20 mouse cellular contexts compared by ENCODE assay signal in genomic region chr7:19354991-19355390, GRCm38 (mm10). TPM values are rescaled to one million over a fixed set of nuclear protein-coding genes. Genes with fewer than 3 reads are reported as not detected.
DNase-seq lines count a peak whose midpoint lies in the region; ATAC-seq and TF ChIP-seq lines count a peak whose summit lies in the region.
"Had no signal": no experiment of that assay in that cellular context is flagged by ENCODE, and none has a peak within 500 bp of the region (broad histone marks: within the 10 kb centered on the region; RNA-seq: fewer than 3 reads in every experiment).

No protein-coding gene starts in this region.

- no peaks in the 10 kb centered on the region for H3K27me3 ChIP-seq in heart, embryonic 10.5 days (ENCODE audit: insufficient read depth, poor library complexity, severe bottlenecking)
- H3K27me3 ChIP-seq in heart, embryonic 15.5 days = no peaks in the 10 kb centered on the region
- H3K27me3 ChIP-seq in heart, adult 2 months (ENCODE audit: control insufficient read depth, insufficient read depth, low read length) = no peaks in the 10 kb centered on the region
- no peaks in the 10 kb centered on the region for H3K27me3 ChIP-seq in hindbrain, embryonic 13.5 days
- no peaks in the 10 kb centered on the region for H3K27me3 ChIP-seq in hindbrain, embryonic 16.5 days (replicated peaks; ENCODE audit: control insufficient read depth, insufficient read depth, low read length)
- H3K27me3 ChIP-seq: Patski had no signal

- peak; percentile 92 for DNase-seq in heart, adult 11 months
- no peak for DNase-seq in heart, embryonic 10.5 days (ENCODE audit: low spot score)
- no peak for DNase-seq in heart, adult 2 months
- DNase-seq: adrenal gland, adult 2 months; adrenal gland, adult 8-10 months; adrenal gland, postnatal 10 days; adrenal gland, postnatal 14 days; adrenal gland, postnatal 25 days; adrenal gland, postnatal 36 days; B cell, adult 2 months; cerebellum, adult 11 months; cerebellum, adult 11-12 months; cerebellum, adult 18-20 months had no signal

- H3K27ac ChIP-seq in heart, embryonic 10.5 days = no peak overlapping the region
- H3K27ac ChIP-seq in heart, embryonic 15.5 days = no peak overlapping the region
- no peak overlapping the region for H3K27ac ChIP-seq in heart, adult 2 months
- H3K27ac ChIP-seq in hindbrain, embryonic 13.5 days = no peak overlapping the region
- H3K27ac ChIP-seq in hindbrain, embryonic 16.5 days (ENCODE audit: low read depth, low read length) = no peak overlapping the region

- H3K4me1 ChIP-seq in heart, embryonic 10.5 days = peaks cover 18% of the 10 kb centered on the region
- H3K4me1 ChIP-seq in heart, embryonic 15.5 days (replicated peaks) = peaks cover 8% of the 10 kb centered on the region
- peaks cover 1% of the 10 kb centered on the region; the same call in 1 of the 2 replicates for H3K4me1 ChIP-seq in heart, adult 2 months (ENCODE audit: control insufficient read depth, insufficient read depth, low read length)
- H3K4me1 ChIP-seq in hindbrain, embryonic 13.5 days (replicated peaks) = peaks cover 16% of the 10 kb centered on the region
- H3K4me1 ChIP-seq in hindbrain, embryonic 16.5 days (ENCODE audit: control insufficient read depth, insufficient read depth, low read depth, low read length) = peaks cover 9% of the 10 kb centered on the region

- no peak for TF ChIP-seq EP300 in heart, adult 2 months (IDR thresholded peaks at IDR 0.05; ENCODE audit: insufficient read depth, low read depth, low read length)

- intact Hi-C loops in heart, adult 2 months (cut with DNase I) = no loop called here

- no peak for ATAC-seq in heart, embryonic 15.5 days (replicated peaks; ENCODE audit: insufficient number of reproducible peaks, insufficient read depth, low FRiP score, low read depth)
- ATAC-seq in hindbrain, embryonic 13.5 days (ENCODE audit: low FRiP score) = no peak
- no peak for ATAC-seq in hindbrain, embryonic 16.5 days
- ATAC-seq: activated CD4-positive, CD25-positive, alpha-beta regulatory T cell, adult 4 months; CD4-positive, CD25-positive, alpha-beta regulatory T cell, adult 4 months; Patski had no signal

- WGBS in heart, embryonic 10.5 days = 86% methylated on average over 5 of the region's 5 CpGs
- WGBS in heart, embryonic 15.5 days = 83% methylated on average over 5 of the region's 5 CpGs
- 88% methylated on average over 5 of the region's 5 CpGs for WGBS in heart, adult 2 months
- WGBS in hindbrain, embryonic 13.5 days = 96% methylated on average over 5 of the region's 5 CpGs
- 82% methylated on average over 5 of the region's 5 CpGs for WGBS in hindbrain, embryonic 16.5 days

- H3K9me3 ChIP-seq in heart, embryonic 10.5 days = no peaks in the 10 kb centered on the region
- H3K9me3 ChIP-seq in heart, embryonic 15.5 days (replicated peaks) = no peaks in the 10 kb centered on the region
- no peaks in the 10 kb centered on the region for H3K9me3 ChIP-seq in hindbrain, embryonic 13.5 days
- H3K9me3 ChIP-seq in hindbrain, embryonic 16.5 days (ENCODE audit: control insufficient read depth, low read length) = no peaks in the 10 kb centered on the region
- H3K9me3 ChIP-seq: G1E had no signal

- no peak overlapping the region for H3K4me3 ChIP-seq in heart, embryonic 10.5 days
- H3K4me3 ChIP-seq in heart, embryonic 15.5 days = no peak overlapping the region
- H3K4me3 ChIP-seq in heart, adult 2 months = no peak overlapping the region
- no peak overlapping the region for H3K4me3 ChIP-seq in hindbrain, embryonic 13.5 days
- no peak overlapping the region for H3K4me3 ChIP-seq in hindbrain, embryonic 16.5 days (ENCODE audit: low read length)

- no peak for TF ChIP-seq CTCF in heart, adult 2 months (IDR thresholded peaks at IDR 0.05)

- no peak for TF ChIP-seq POLR2A in heart, adult 2 months (IDR thresholded peaks at IDR 0.05; ENCODE audit: insufficient read depth, low read depth, low read length)

- H3K79me2 ChIP-seq in heart, adult 2 months (replicated peaks; ENCODE audit: control insufficient read depth, insufficient read depth, low read length) = no peaks in the 10 kb centered on the region

- H3K9ac ChIP-seq in heart, embryonic 15.5 days = 0 out of 2 replicates have a peak overlapping the region, but pooled peaks have one; percentile 13
- H3K9ac ChIP-seq in heart, adult 2 months (ENCODE audit: low read depth, low read length) = no peak overlapping the region
- 0 out of 2 replicates have a peak overlapping the region, but pooled peaks have one; percentile 35 for H3K9ac ChIP-seq in hindbrain, embryonic 13.5 days
- no peak overlapping the region for H3K9ac ChIP-seq in hindbrain, embryonic 16.5 days (ENCODE audit: low read depth, low read length)

- peaks cover 74% of the 10 kb centered on the region for H3K36me3 ChIP-seq in heart, embryonic 10.5 days
- peaks cover 51% of the 10 kb centered on the region for H3K36me3 ChIP-seq in heart, embryonic 15.5 days
- no peaks in the 10 kb centered on the region for H3K36me3 ChIP-seq in heart, adult 2 months (ENCODE audit: control insufficient read depth, insufficient read depth, low read length)
- H3K36me3 ChIP-seq in hindbrain, embryonic 13.5 days = peaks cover 69% of the 10 kb centered on the region
- peaks cover 28% of the 10 kb centered on the region for H3K36me3 ChIP-seq in hindbrain, embryonic 16.5 days (ENCODE audit: control insufficient read depth, insufficient read depth, low read length)

- no peak overlapping the region for H3K4me2 ChIP-seq in heart, embryonic 15.5 days
- no peak overlapping the region for H3K4me2 ChIP-seq in hindbrain, embryonic 13.5 days
- no peak overlapping the region for H3K4me2 ChIP-seq in hindbrain, embryonic 16.5 days (ENCODE audit: low read length)

RNA-seq across cellular contexts. Expression of gene Cd3eap, which starts 4.3 kb away (rescaled TPM):
- polyA plus RNA-seq in heart, embryonic 10.5 days (2016; fragmentation: Nextera tagmentation; extraction: Ambion mirVana) = 23.2 and 27.8 TPM in 2 replicates
- polyA plus RNA-seq in heart, embryonic 15.5 days (2015; fragmentation: Nextera tagmentation; extraction: Ambion mirVana) = 13.6 and 15.5 TPM in 2 replicates
- total RNA-seq in heart, adult 2 months (2021) = 1 to 10 TPM; 9.3 to 9.7 TPM
- 4.4 and 4.7 TPM in 2 replicates for polyA plus RNA-seq in heart, adult 2 months (2012; rRNA removed)
- 20.9 and 22.1 TPM in 2 replicates for polyA plus RNA-seq in hindbrain, embryonic 13.5 days (2015; fragmentation: Nextera tagmentation; extraction: Ambion mirVana)
- 23.1 and 23.6 TPM in 2 replicates for polyA plus RNA-seq in hindbrain, embryonic 16.5 days (2015; fragmentation: Nextera tagmentation; extraction: Ambion mirVana)

RNA-seq across cellular contexts. Expression of gene Ppp1r13l, which starts 4.6 kb away (rescaled TPM):
- polyA plus RNA-seq in heart, embryonic 10.5 days (2016; fragmentation: Nextera tagmentation; extraction: Ambion mirVana) = 12.0 and 16.2 TPM in 2 replicates
- 13.5 and 14.4 TPM in 2 replicates for polyA plus RNA-seq in heart, embryonic 15.5 days (2015; fragmentation: Nextera tagmentation; extraction: Ambion mirVana)
- total RNA-seq in heart, adult 2 months (2021) = 10 to 100 TPM; 43.9 to 45.1 TPM
- 23.5 and 30.1 TPM in 2 replicates for polyA plus RNA-seq in heart, adult 2 months (2012; rRNA removed)
- 1.4 and 2.2 TPM in 2 replicates for polyA plus RNA-seq in hindbrain, embryonic 13.5 days (2015; fragmentation: Nextera tagmentation; extraction: Ambion mirVana)
- polyA plus RNA-seq in hindbrain, embryonic 16.5 days (2015; fragmentation: Nextera tagmentation; extraction: Ambion mirVana) = 1.5 and 1.9 TPM in 2 replicates
- polyA plus RNA-seq: CD4-positive, CD25-positive, alpha-beta regulatory T cell, adult 4 months had no signal

RNA-seq across cellular contexts. Expression of gene Ercc1, which starts 10.4 kb away (rescaled TPM):
- polyA plus RNA-seq in heart, embryonic 10.5 days (2016; fragmentation: Nextera tagmentation; extraction: Ambion mirVana) = 74.0 and 84.2 TPM in 2 replicates
- polyA plus RNA-seq in heart, embryonic 15.5 days (2015; fragmentation: Nextera tagmentation; extraction: Ambion mirVana) = 59.8 and 60.3 TPM in 2 replicates
- total RNA-seq in heart, adult 2 months (2021) = 10 to 100 TPM; 46.8 to 48.6 TPM
- polyA plus RNA-seq in heart, adult 2 months (2012; rRNA removed) = 47.1 and 49.1 TPM in 2 replicates
- 84.9 and 96.6 TPM in 2 replicates for polyA plus RNA-seq in hindbrain, embryonic 13.5 days (2015; fragmentation: Nextera tagmentation; extraction: Ambion mirVana)
- 80.6 and 87.2 TPM in 2 replicates for polyA plus RNA-seq in hindbrain, embryonic 16.5 days (2015; fragmentation: Nextera tagmentation; extraction: Ambion mirVana)

RNA-seq across cellular contexts. Expression of gene Ercc2, which starts 26.8 kb away (rescaled TPM):
- polyA plus RNA-seq in heart, embryonic 10.5 days (2016; fragmentation: Nextera tagmentation; extraction: Ambion mirVana) = 19.2 and 19.3 TPM in 2 replicates
- polyA plus RNA-seq in heart, embryonic 15.5 days (2015; fragmentation: Nextera tagmentation; extraction: Ambion mirVana) = 8.9 and 11.3 TPM in 2 replicates
- total RNA-seq in heart, adult 2 months (2021) = 10 to 100 TPM; 10.9 to 11.6 TPM
- polyA plus RNA-seq in heart, adult 2 months (2012; rRNA removed) = 22.6 and 24.8 TPM in 2 replicates
- polyA plus RNA-seq in hindbrain, embryonic 13.5 days (2015; fragmentation: Nextera tagmentation; extraction: Ambion mirVana) = 20.9 and 28.4 TPM in 2 replicates
- polyA plus RNA-seq in hindbrain, embryonic 16.5 days (2015; fragmentation: Nextera tagmentation; extraction: Ambion mirVana) = 22.6 and 25.1 TPM in 2 replicates

RNA-seq across cellular contexts. Expression of gene Fosb, which starts 45.1 kb away (rescaled TPM):
- polyA plus RNA-seq in heart, embryonic 10.5 days (2016; fragmentation: Nextera tagmentation; extraction: Ambion mirVana) = 0.24 and 0.27 TPM in 2 replicates
- 0.20 and 0.47 TPM in 2 replicates for polyA plus RNA-seq in heart, embryonic 15.5 days (2015; fragmentation: Nextera tagmentation; extraction: Ambion mirVana)
- total RNA-seq in heart, adult 2 months (2021) = 1 to 10 TPM in 1 of 2 experiments, under 1 TPM in 1; 0.89 to 1.1 TPM
- polyA plus RNA-seq in heart, adult 2 months (2012; rRNA removed) = 0.94 and 1.1 TPM in 2 replicates
- polyA plus RNA-seq in hindbrain, embryonic 13.5 days (2015; fragmentation: Nextera tagmentation; extraction: Ambion mirVana) = 0.06 and 0.08 TPM in 2 replicates
- polyA plus RNA-seq in hindbrain, embryonic 16.5 days (2015; fragmentation: Nextera tagmentation; extraction: Ambion mirVana) = 0.06 and 0.10 TPM in 2 replicates

Comparison
In these comparisons a context has a peak if more than half of its experiments do, and no peak if none do; other contexts are left out.
1. H3K9ac ChIP-seq: peak in heart, embryonic 15.5 days (single experiment) and hindbrain, embryonic 13.5 days (single experiment); none in heart, adult 2 months (single experiment) and hindbrain, embryonic 16.5 days (single experiment).